Mouse (Mus musculus) kidney, adult 9 months (tissue): Measurements from ENCODE around the gene Pdia2.
"Not testable (repeated sequence)": the region's sequence is repeated elsewhere in the genome, so short reads cannot be mapped to it uniquely, and the experiment has no call there.

ENCODE experiments used
- DNase-seq: peaks from one replicate; pipeline ENCODE4 v3.0.0; 2022

Gene Pdia2

DNA sequence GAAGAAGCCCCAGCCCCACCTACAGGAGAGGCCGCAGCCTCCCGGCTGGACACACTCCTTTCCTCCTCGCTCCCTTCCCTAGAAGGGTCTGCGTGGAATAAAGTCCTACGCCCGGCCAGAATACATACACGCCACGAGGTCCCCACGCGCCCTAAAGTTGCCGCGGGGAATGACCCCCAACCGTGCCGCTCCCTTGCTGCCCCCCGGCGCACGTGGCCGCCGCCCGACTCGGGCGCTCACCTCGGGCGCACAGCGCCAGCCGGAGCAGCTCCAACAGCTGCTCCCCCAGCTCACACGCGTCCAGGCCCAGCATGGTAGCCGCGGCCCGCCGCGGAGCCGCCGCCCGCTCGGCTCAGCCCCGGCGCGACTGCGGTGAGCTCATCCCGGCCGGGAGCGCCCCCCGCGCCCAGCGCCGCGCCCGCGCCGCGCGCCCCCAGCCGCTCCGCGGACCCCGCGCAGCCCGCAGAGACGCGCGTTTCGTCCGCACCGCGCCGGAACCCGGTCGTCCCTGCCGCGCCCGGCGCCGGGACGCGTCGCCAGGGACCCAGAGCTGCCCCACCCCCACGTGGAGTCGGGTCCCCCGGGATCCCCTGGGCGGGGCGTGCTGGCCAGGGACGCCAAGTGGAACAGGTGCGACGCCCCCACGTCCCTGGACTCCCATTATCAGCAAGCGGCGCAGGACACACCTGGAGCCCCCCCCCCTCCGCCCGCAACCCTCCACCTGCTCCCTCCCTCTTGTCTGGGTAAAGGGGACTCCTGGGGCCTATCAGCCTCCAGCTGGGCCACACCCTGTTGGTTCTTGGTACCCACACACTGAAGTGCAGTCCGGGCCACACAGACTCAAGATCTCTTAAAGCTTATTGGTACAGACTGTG lies 2.2 kb upstream of the Pdia2 start:
- no peak for DNase-seq

DNA sequence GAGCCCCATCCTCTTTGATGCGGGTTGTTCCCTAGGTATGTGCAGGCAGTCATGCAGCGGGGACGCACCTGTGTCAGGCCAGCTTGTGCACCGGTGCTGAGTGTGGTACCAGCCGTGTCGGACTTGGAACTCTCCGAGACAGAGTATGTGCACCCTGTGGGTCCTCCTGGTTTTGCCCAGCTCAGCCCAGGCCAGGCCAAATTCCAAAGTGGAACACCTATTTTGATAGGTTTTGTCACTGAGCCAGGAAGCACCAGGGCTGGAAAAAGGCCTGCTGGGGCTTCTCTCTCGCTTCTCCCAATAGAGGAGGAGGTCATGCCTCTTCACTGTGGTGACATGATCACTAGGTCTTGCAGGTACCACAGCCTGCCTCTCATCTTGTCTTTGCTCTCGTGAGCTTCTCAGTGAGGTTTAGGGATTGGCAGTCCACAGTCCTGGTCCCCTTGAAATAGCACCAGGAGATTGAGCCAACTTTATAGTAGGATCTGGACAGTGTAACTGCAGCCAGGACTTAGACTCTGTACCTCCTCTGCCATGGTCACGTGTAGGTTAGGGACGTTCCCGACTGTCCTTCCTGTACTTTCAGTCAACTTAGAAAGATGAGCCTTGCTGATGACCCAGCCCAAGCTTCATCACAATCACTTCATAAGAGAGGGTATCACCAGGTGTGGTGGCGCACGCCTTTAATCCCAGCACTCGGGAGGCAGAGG lies 6.3 kb downstream of the Pdia2 start:
- DNase-seq: peak; percentile 91

DNA sequence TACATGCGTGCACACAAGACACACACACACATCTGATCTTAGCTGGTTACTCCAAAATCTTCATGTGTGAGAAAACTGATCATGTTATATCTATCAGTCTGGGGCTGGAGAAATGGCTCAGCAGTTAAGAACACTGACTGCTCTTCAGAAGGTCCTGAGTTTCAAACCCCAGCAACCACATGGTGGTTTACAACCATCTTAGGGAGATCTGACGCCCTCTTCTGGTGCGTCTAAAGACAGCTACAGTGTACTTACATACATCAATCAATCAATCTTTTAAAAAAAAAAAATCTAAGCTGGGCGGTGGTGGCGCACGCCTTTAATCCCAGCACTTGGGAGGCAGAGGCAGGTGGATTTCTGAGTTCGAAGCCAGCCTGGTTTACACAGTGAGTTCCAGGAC lies 7.4 kb downstream of the Pdia2 start:
- DNase-seq: not testable (repeated sequence)

DNA sequence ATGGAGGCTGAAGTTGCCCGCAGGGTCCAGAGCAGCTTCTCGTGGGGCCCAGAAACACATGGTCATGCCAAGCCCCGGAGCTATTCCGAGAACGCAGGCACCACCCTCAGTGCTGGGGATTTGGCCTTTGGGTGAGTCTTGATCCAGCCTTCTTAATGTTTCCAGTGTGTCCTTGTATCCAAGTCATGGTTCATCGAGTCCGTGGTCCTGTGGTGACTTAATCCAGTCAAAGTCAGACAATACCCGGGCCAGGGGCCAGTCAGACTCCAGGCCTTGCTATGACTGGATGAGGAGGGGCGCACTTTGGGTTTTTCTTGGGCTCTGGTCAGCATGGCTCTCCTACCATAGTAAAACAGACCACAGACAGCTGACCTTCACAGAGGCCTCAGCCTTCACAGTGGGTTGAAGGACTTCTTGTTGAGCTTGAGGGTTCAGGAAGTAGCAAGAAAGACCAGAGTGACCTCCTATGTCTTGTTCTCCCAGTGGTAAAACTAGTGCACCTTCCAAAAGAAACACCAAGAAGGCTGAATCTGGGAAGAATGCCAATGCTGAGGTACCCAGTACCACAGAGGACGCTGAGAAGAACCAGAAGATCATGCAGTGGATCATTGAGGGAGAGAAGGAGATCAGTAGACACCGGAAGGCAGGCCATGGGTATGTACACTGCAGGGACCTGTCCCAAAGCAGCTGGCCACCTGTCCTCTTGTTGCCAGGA lies 10.6 kb downstream of the Pdia2 start:
- peak; percentile 47 for DNase-seq

DNA sequence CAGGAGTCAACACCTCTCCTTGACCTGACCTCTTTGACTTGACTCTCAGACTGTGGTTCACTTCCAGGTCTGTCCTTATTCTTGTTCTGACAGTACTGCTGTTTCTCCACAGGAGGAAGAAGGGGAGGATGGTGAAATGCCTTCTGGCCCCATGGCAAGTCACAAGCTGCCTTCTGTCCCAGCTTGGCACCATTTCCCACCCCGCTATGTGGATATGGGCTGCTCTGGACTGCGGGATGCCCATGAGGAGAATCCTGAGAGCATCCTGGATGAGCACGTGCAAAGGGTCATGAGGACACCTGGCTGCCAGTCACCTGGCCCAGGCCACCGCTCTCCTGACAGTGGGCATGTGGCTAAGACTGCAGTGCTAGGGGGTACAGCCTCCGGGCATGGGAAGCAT lies 11.3 kb downstream of the Pdia2 start:
- no peak for DNase-seq

DNA sequence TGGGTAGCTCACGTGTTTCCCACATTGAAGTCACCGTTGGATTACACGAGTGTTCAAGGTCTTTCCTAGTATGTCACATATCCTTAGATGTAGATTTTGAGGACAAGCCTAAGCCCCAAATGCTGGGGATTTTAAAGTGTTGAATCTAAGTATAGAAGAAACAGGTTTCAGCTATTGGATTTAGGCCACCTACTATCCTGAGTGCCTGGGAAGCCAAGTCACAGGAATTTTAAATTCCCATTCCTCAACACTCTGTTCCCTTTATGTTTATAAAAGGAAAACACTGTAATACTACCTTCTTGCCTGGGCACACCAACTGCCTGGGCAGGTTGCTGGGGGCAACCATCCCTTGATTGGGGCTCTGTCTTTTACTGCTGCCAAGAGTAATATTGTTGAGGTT lies 17.7 kb downstream of the Pdia2 start:
- no peak for DNase-seq

DNA sequence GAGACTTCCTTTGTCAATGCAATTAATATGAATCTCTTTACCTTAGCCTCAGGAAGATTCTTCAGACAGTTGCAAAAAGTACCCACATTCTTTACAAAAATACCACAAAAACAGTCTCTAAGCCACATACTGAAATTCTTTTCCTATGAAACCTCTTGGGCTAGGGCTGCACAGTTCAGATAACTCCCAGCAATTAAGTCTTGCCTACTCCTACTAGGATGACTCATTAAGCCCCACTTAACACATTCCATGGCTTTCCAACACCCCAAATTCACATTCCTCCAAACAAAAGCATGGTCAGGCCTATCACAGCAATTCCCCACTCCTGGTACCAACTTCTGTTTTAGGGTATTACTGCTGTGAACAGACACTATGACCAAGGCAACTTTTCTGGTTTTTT lies 20.3 kb downstream of the Pdia2 start:
- no peak for DNase-seq

DNA sequence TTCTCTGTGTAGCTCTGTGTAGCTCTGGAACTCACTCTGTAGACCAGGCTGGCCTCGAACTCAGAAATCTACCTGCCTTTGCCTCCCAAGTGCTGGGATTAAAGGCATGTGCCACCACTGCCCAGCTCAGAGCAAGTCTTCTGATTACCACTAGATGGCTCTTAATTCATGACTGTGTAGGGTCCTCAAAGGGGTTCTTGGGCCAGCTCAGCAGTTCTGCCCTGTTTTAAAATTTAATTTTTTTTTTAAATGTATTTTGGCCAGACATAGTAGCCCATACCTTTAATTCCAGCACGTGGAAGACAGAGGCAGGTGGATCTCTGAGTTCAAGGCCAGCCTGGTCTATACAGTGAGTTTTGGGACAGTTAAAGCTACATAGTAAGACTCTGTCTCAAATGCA lies 23.6 kb downstream of the Pdia2 start:
- DNase-seq: not testable (repeated sequence)

DNA sequence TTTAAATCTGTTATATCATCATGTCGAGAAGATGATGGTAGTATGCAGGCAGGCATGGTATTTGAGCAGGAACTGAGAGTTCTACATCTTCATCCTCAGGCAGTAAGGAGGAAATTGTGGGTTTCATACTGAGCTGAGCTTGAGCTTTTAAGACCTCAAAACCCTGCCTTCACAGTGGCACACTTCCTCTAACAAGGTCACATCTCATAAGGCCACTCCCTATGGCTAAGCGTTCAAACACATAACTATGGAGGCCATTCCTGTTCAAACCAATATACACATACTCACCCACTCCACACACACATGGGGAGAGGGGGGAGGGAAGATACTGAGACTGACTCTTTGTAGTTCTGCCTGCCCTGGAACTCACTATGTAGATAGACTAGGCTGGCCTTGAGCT lies 30.8 kb downstream of the Pdia2 start:
- no peak for DNase-seq

DNA sequence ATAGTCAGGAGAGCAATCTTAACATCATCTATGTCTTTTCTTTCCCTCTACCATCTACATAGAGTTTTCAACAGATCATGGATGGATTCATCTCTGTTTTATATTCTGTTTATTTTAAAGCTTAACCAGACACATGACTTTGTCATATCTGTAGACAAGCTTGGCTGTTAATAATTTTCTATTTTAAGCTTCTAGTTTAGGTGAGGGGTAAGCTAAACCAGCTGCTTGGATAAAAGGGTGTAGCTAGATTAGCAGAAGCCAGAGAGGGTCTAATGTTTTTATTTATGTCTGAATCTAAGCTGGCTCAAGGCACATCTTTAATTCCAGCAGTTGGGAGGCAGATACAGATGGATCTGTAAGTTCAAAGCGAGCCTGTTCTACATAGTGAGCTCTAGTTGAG lies 36.2 kb downstream of the Pdia2 start:
- no peak for DNase-seq

DNA sequence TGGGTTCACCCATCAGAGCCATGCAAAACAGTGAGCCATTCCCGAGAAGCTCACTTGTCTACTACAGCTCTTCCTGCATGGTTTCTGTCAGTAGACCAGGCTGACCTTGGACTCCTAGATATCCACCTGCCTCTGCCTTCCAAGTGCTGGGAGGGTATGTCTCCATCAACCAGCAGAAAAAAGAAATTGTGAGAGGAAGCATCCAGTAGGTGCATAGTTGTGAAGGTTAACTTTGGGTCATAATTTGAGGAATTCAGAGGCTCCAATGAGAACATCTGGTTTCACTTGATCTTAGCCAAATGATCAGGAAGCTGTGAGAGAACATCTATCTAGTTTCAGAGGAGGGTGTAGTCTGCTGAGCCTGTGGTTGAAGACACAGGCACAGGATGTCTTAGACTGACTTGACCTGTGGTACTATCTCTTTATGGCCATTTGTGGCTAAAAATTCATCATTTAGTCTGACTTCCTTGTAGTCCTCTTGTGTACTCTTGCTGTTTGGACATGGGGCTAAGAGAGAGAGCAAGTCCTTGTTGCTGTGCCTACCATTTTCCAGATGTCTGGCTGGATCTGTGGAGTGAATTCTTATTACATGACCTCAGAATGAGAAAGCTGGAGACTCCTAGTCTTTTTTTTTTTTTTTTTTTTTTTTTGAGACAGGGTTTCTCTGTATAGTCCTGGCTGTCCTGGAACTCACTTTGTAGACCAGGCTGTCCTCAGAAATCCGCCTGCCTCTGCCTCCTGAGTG lies 46.8 kb downstream of the Pdia2 start:
- no peak for DNase-seq

DNA sequence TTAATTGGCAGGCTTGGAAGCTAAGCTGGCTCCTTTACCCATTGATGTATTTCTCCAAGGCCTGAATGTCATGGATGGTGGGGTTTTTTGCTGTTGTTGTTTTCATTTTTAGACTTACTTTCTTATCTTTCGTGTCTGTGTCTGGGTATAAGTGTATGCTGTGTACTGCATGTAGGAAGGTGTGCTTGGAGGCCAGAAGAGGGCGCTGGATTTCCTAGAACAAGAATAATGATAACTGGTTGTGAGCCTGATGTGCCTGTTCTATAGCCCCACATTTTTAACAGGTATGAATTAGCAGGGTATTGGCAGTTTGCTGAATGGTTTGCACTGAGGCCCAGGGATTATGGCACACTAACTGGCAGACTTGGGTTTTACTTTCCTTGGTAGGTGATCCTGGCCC lies 49.8 kb downstream of the Pdia2 start:
- DNase-seq: no peak
